Mouse (Mus musculus): ENCODE measurements at regions not wholly inside any gene's neighbourhood (a gene's known extent, or its start where the extent isn't known, plus 50 kb on each side); places are given as distances from the start of the nearest gene placed in this dataset.

DNA sequence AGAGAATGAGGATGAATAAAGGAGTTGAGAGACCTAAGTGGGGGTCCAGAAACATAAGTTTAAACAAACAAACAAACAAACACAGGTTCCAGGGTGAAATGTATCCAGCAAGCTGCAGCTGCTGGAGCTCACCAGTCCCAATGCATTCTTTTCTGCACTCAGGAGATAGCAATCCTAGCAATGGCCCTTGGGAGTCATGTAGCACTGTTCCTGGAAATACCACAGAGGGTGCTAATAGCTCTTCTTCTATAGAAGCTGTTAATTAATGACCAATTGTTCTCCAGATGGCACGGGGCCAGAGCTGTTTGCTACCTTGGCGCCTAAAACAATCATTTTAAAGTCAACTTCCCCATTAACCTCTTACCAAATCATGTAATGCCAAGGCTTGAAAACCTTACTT is 622.8 kb upstream of the Nrsn1 start:
- TF ChIP-seq MAFK (IDR thresholded peaks at IDR 0.05; ENCODE audit: insufficient read depth, low read depth, low read length) (no peak), ZNF384 (IDR thresholded peaks at IDR 0.05; ENCODE audit: low read depth, low read length) (no peak), CHD2 (IDR thresholded peaks at IDR 0.05; ENCODE audit: low read depth, low read length) (no peak), ZC3H11A (IDR thresholded peaks at IDR 0.05; ENCODE audit: borderline replicate concordance, low read depth, low read length) (no peak)
